Mouse (Mus musculus) limb, embryonic 15.5 days (tissue): ENCODE measurements at regions not wholly inside any gene's neighbourhood (a gene's known extent, or its start where the extent isn't known, plus 50 kb on each side); places are given as distances from the start of the nearest gene placed in this dataset. TPM values are rescaled to one million over a fixed set of nuclear protein-coding genes. Genes with fewer than 3 reads are reported as not detected.

Experiments
- ATAC-seq: fragments of 200-750 bp; cut with Nextera tagmentation; 2 replicates; pipeline ENCODE4 v1.8.0; 2017; ENCODE audit warnings: low read depth, moderate TSS enrichment; ENCODE audit not compliant: insufficient number of reproducible peaks, low FRiP score, low TSS enrichment
- H3K27ac ChIP-seq: fragments of 300-500 bp; sonication (generic); 2 replicates; pipeline ENCODE4 v1.5.1; 2015; ENCODE audit warnings: moderate library complexity, mild to moderate bottlenecking, inconsistent platforms
- H3K27me3 ChIP-seq: fragments of 300-500 bp; sonication (generic); 2 replicates; pipeline ENCODE4 v1.6.1; 2015; ENCODE audit warnings: inconsistent platforms
- H3K36me3 ChIP-seq: fragments of 300-500 bp; sonication (generic); 2 replicates; pipeline ENCODE4 v1.6.1; 2015; ENCODE audit warnings: inconsistent platforms
- H3K4me1 ChIP-seq: fragments of 300-500 bp; sonication (generic); 2 replicates; pipeline ENCODE4 v1.6.1; 2015; ENCODE audit warnings: inconsistent platforms
- H3K4me2 ChIP-seq: fragments of 300-500 bp; sonication (generic); 2 replicates; pipeline ENCODE4 v1.6.1; 2015; ENCODE audit warnings: mild to moderate bottlenecking, inconsistent platforms
- H3K4me3 ChIP-seq: fragments of 300-500 bp; sonication (generic); 2 replicates; pipeline ENCODE4 v1.5.1; 2015; ENCODE audit warnings: mild to moderate bottlenecking, inconsistent platforms
- H3K9ac ChIP-seq: fragments of 300-500 bp; sonication (generic); 2 replicates; pipeline ENCODE4 v1.6.1; 2015; ENCODE audit warnings: inconsistent platforms
- H3K9me3 ChIP-seq: fragments of 300-500 bp; sonication (generic); 2 replicates; pipeline ENCODE4 v1.6.1; 2016; ENCODE audit warnings: inconsistent platforms
- WGBS: fragments of 180-500 bp; shearing (Covaris S2); methylation state at CpG from one replicate; pipeline ENCODE4 v1.1.7; 2015; 5-methylcytosine and 5-hydroxymethylcytosine counted together
- microRNA-seq: library from miRNA; unstranded; fragments of <30 nt; microRNA quantifications from one replicate; pipeline ENCODE4, GENCODE M21; 2016

DNA sequence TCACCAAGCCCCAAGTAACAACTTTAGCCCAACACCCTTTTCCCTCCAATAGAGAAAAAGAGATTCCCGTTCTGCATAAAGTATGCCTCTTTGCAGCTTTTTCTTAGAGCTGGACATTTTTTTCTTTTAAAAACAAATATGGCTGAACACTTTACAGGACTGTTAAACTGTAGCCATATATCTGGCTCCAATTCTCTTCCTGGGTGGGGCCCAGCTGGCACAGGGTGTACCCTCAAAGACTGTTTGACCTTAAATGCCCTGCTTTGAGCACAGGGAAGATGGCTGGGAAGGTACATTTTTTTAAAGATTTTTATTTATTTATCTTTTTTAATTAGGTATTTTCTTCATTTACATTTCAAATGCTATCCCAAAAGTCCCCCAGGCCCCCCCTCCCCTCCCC, 55.7 kb upstream of the Klf3 start:
- Histone ChIP-seq H3K9me3 (no peaks in the 10 kb centered on the region), H3K4me1 (peaks cover 3% of the 10 kb centered on the region; the same call in 1 of the 2 replicates), H3K4me2 (no peak overlapping the region), H3K4me3 (no peak overlapping the region), H3K27me3 (no peaks in the 10 kb centered on the region), H3K27ac (no peak overlapping the region), H3K36me3 (no peaks in the 10 kb centered on the region), H3K9ac (no peak overlapping the region)
- no peak for ATAC-seq
- 43% methylated on average over 1 of the region's 1 CpGs for WGBS

DNA sequence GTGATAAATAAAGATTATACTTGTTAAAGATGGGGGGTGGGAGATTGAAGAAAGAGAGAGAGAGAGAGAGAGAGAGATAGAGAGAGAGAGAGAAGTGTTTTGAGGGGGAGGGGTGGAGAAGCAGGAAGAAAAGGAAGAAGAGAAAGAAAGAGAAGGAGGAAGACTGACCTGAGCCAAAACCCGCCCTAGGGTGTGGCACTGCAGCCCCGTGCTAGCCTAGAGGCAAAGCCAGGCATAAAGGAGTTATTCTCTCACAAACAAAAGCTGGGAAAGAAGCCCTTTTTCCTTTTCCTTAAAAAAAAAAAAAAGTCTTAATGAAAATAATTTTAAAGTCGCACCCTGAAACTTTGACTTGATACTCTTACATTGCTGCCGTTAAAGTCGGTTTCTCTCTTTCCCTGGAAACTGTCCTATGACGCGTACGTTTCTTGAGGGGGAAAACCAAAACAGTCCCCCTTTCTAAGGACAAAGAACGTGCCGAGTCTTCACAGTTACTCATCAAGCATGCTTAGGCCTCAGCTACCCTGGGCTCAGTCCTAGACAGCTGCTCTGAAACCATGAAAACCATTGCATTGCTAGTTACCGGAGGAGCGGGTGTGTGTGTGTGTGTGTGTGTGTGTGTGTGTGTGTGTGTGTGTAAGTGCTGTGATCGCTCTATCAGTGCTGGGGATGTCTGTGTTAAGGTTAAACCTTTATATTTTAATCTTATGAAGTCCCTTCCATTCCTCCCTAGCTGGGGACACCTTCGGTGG, 53.6 kb upstream of the Klf3 start:
- no peak for ATAC-seq
- no peak overlapping the region for H3K4me3 ChIP-seq
- no peaks in the 10 kb centered on the region for H3K27me3 ChIP-seq
- no peaks in the 10 kb centered on the region for H3K36me3 ChIP-seq
- no peak overlapping the region for H3K27ac ChIP-seq
- H3K4me2 ChIP-seq: no peak overlapping the region
- H3K9ac ChIP-seq: no peak overlapping the region
- H3K4me1 ChIP-seq: peaks cover 3% of the 10 kb centered on the region; the same call in 1 of the 2 replicates
- H3K9me3 ChIP-seq: no peaks in the 10 kb centered on the region
- WGBS: 74% methylated on average over 14 of the region's 14 CpGs

DNA sequence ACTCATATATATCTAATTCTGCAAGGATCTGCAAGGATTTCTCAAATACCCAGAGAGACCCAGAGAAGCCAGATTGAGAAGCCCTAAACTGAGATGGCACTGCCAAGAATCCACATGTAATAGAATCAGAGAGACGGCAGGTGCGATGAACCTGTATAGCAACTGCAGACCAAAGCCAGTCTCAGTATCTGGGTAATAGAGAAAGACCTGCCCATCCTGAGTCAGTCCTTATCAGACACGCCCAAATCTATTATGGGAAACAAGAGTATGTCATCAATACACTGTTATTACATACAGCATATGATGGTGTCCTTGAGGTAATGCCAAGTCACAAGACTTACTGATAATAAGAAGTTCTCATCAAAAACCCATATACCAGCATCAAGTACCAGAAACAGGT, 52.8 kb upstream of the Klf3 start:
- 90% methylated on average over 3 of the region's 3 CpGs for WGBS
- Histone ChIP-seq H3K27ac (no peak overlapping the region), H3K4me3 (no peak overlapping the region), H3K9me3 (no peaks in the 10 kb centered on the region), H3K27me3 (no peaks in the 10 kb centered on the region), H3K36me3 (no peaks in the 10 kb centered on the region), H3K4me2 (no peak overlapping the region), H3K9ac (no peak overlapping the region), H3K4me1 (peaks cover 3% of the 10 kb centered on the region; the same call in 1 of the 2 replicates)
- ATAC-seq: no peak

DNA sequence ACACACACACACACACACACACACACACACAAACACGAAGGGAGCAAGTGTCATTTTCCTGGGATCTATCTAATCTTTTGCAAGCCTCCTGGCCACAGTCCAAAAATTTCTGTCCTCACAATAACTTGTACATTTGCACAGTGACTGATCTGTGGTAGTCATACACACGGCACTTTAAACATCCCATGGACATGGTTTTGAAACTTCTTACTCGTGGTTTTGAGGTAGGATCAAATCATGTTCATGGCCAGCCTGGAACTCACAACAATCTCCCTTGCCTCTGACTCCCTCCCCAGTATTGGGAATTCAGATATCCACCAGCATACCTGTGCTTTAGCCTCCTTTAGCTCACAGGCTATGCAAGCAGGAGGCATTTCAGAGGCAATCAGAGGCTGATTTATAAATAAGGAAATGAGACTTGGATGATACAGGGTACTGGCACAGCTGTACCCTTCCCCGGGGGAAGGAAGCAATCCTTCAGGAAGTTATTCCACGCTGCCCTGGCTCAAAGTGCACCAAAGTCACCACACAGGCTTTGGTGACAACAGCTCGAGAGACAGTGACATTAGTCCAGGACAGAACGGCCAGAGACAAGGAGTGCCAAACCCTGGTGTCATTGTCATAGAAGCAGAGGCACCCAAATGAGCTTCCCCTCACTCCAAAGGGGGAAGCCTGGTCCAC, 52.1 kb upstream of the Klf3 start:
- Histone ChIP-seq H3K4me1 (peaks cover 3% of the 10 kb centered on the region; the same call in 1 of the 2 replicates), H3K27ac (no peak overlapping the region), H3K4me3 (no peak overlapping the region), H3K36me3 (no peaks in the 10 kb centered on the region), H3K4me2 (no peak overlapping the region), H3K9ac (no peak overlapping the region), H3K27me3 (no peaks in the 10 kb centered on the region), H3K9me3 (no peaks in the 10 kb centered on the region)
- ATAC-seq: no peak
- WGBS: 52% methylated on average over 7 of the region's 7 CpGs

DNA sequence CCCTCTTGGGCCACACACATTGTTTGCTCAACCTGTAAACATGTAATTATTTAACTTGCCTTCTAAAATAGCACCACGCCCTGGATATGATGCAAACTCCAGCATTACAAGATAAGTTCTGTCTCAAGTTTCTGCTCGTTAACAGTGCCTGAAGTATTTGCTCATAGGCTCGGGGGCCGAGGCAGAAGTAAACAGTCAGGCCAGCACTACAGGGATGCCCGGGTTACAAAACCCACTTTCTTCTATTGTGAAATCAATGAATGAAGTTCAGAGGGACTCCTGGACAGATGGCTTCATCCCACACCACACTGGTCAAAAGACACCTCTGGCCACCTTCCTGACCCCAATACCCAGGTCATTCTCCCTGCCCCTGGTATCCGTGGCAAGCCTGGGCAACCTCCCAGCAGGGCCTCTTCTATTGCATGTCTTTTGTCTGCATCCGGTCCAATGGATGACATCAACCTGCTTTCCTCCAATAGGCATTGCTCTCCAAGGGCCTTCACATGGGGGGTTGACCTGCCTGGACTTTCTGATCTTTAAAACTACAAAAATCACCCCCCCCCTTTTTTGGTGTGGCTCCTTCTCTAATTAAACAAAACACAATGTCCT, 49.9 kb upstream of the Klf3 start:
- Histone ChIP-seq H3K4me1 (peaks cover 3% of the 10 kb centered on the region; the same call in 1 of the 2 replicates), H3K4me2 (no peak overlapping the region), H3K4me3 (no peak overlapping the region), H3K36me3 (no peaks in the 10 kb centered on the region), H3K9me3 (no peaks in the 10 kb centered on the region), H3K27me3 (no peaks in the 10 kb centered on the region), H3K9ac (no peak overlapping the region), H3K27ac (no peak overlapping the region)
- no peak for ATAC-seq
- WGBS: 56% methylated on average over 7 of the region's 7 CpGs

Small RNAs in the stretch of these regions (microRNA-seq; reads per million reads assigned to microRNA genes)
- not detected for gene Gm25306
